Mouse (Mus musculus) liver, adult 10 weeks (tissue): Measurements from ENCODE around the gene Pola1. TPM values are rescaled to one million over a fixed set of nuclear protein-coding genes. Genes with fewer than 3 reads are reported as not detected.

Experiments used
- polyA plus RNA-seq: library from polyadenylated mRNA; stranded (reverse); fragments of 350-450 nt; fragmentation: Illumina TruSeq; extraction: RNeasy Lipid Tissue Mini Kit (QIAGEN cat#74804); gene quantifications from one replicate; pipeline ENCODE4 v1.2.3, GENCODE M21; 2014; ENCODE audit warnings: low read depth, low replicate concordance

Gene Pola1
- 3.5 TPM for polyA plus RNA-seq

DNA sequence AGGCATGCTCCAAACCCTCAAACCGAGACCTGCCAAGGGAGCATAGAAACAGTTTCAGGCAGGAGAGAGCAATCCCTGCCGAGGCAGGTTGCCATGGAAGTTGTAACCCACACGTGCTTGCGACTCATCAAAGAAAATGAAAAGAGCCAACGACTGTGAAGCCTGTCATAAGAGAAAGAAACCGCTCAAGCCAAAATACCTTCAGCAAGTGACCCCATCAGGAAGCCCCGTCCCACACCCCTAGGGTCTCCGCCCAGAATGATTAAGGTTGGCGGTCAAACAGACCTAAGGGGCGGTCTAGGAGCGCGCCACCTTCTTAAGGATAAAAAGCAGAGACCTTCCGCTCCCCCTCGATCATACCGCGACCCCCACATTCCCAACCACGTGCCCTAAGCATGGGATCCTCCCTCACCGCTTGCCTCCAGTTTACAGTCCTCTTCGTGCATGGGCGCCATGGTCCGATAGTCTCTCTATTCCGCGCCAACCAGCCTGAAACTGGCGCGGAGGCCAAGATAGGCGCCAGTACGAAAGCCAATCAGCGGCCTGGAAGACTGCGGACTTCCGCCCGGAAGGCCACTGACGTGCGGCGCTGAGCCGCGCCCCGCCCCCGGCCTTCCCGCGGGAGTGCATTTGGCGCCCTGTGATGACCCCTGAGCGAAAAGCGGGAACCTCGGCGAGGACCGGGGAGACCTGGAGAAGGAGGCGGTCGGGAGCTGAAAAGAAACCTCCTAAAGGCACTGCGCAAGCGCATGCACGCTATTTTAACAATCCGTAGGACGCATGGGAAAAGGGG lies at the start of gene Pola1:
Pola1 (minus strand) TSS at position 499 of the 793 bp plus-strand sequence.

GRCm38 (mm10) chrX:93654218-93655002 lies 22.5 kb upstream of the Pola1 start, which contains the start of gene Pcyt1b:
TSS of gene Pcyt1b (plus strand) at chrX:93654863.

GRCm38 (mm10) chrX:93286291-93286893 lies 345.6 kb downstream of the Pola1 start, which contains the start of gene Arx:
TSS of gene Arx (plus strand) at chrX:93286445.

Other genes starting within 250 kb of the Pola1 start
- gene Pcyt1b, start 22.7 kb upstream of the Pola1 start, polyA plus RNA-seq = 0.66 TPM
- 1.3 TPM for gene Pdk3, start 200.0 kb upstream of the Pola1 start, polyA plus RNA-seq